Mouse (Mus musculus): ENCODE measurements at regions not wholly inside any gene's neighbourhood (a gene's known extent, or its start where the extent isn't known, plus 50 kb on each side); places are given as distances from the start of the nearest gene placed in this dataset.

- no peak for TF ChIP-seq CTCF (IDR thresholded peaks at IDR 0.05)
- DNase-seq = no peak
- intact Hi-C loops (cut with DNase I) = no loop called here
- no peak overlapping the region for H3K27ac ChIP-seq
- H3K4me3 ChIP-seq = no peak overlapping the region
Observed at GRCm38 (mm10) chr13:38733246-38733645, 74.4 kb upstream of the Eef1e1 start.

GRCm38 (mm10) chr13:38725452-38725851, 66.6 kb upstream of the Eef1e1 start:
- intact Hi-C loops (cut with DNase I) = no loop called here
- no peak for DNase-seq
- no peak overlapping the region for H3K4me3 ChIP-seq
- H3K27ac ChIP-seq = no peak overlapping the region
- no peak for TF ChIP-seq CTCF (IDR thresholded peaks at IDR 0.05)

GRCm38 (mm10) chr13:38721166-38721565, 62.3 kb upstream of the Eef1e1 start:
- no peak for DNase-seq
- H3K4me3 ChIP-seq = no peak overlapping the region
- TF ChIP-seq CTCF (IDR thresholded peaks at IDR 0.05) = no peak
- no peak overlapping the region for H3K27ac ChIP-seq
- intact Hi-C loops (cut with DNase I) = no loop called here

GRCm38 (mm10) chr13:38714838-38715237, 56.0 kb upstream of the Eef1e1 start:
- intact Hi-C loops (cut with DNase I) = no loop called here
- TF ChIP-seq CTCF (IDR thresholded peaks at IDR 0.05) = no peak
- no peak for DNase-seq
- no peak overlapping the region for H3K4me3 ChIP-seq
- no peak overlapping the region for H3K27ac ChIP-seq

Data from gastrocnemius, adult 2 months (tissue).